Mouse (Mus musculus) midbrain, postnatal 0 days (tissue): ENCODE measurements around the gene Rbm47. TPM values are rescaled to one million over a fixed set of nuclear protein-coding genes. Genes with fewer than 3 reads are reported as not detected.
"Not testable (repeated sequence)": the region's sequence is repeated elsewhere in the genome, so short reads cannot be mapped to it uniquely, and the experiment has no call there.

Experiments
- ATAC-seq: fragments of 200-750 bp; cut with Nextera tagmentation; 2 replicates; pipeline ENCODE4 v1.8.0; 2017; ENCODE audit warnings: moderate number of reproducible peaks, mild to moderate bottlenecking, moderate TSS enrichment, moderate library complexity; ENCODE audit not compliant: low FRiP score
- DNase-seq: peaks from one replicate; pipeline ENCODE4 v3.0.0-alpha.2; 2015; ENCODE audit warnings: low spot score
- H3K27ac ChIP-seq: fragments of 300-500 bp; sonication (generic); 2 replicates; pipeline ENCODE4 v1.5.1; 2014; ENCODE audit warnings: low read depth, mild to moderate bottlenecking, low read length, mixed read lengths
- H3K27me3 ChIP-seq: fragments of 300-500 bp; sonication (generic); 2 replicates; pipeline ENCODE4 v1.6.1; 2014; ENCODE audit warnings: low read length, control low read depth, mixed read lengths; ENCODE audit not compliant: insufficient read depth
- H3K36me3 ChIP-seq: fragments of 300-500 bp; sonication (generic); 2 replicates; pipeline ENCODE4 v1.6.1; 2014; ENCODE audit warnings: low read length, control low read depth, mixed read lengths; ENCODE audit not compliant: insufficient read depth
- H3K4me1 ChIP-seq: fragments of 300-500 bp; sonication (generic); 2 replicates; pipeline ENCODE4 v1.6.1; 2014; ENCODE audit warnings: mild to moderate bottlenecking, control low read depth, antibody characterized with exemption, low read length, mixed read lengths; ENCODE audit not compliant: insufficient read depth
- H3K4me2 ChIP-seq: fragments of 300-500 bp; sonication (generic); 2 replicates; pipeline ENCODE4 v1.6.1; 2014; ENCODE audit warnings: low read depth, mild to moderate bottlenecking, low read length, mixed read lengths; ENCODE audit not compliant: poor library complexity, severe bottlenecking
- H3K4me3 ChIP-seq: fragments of 300-500 bp; sonication (generic); 2 replicates; pipeline ENCODE4 v1.5.1; 2014; ENCODE audit warnings: low read depth, mild to moderate bottlenecking, low read length, moderate library complexity
- H3K9ac ChIP-seq: fragments of 300-500 bp; sonication (generic); replicated peaks from 2 replicates; pipeline ENCODE4 v1.6.1; 2014; ENCODE audit warnings: mild to moderate bottlenecking, low read length, moderate library complexity, mixed read lengths; ENCODE audit not compliant: poor library complexity, severe bottlenecking
- H3K9me3 ChIP-seq: fragments of 300-500 bp; sonication (generic); 2 replicates; pipeline ENCODE4 v1.6.1; 2016; ENCODE audit warnings: low read length, control low read depth
- CTCF ChIP-seq: IDR thresholded peaks from 2 replicates; pipeline ENCODE4 v1.5.1; 2016; ENCODE audit warnings: antibody characterized with exemption, mild to moderate bottlenecking
- WGBS: fragments of 180-500 bp; shearing (Covaris S2); extraction: QIAGEN DNeasy Blood & Tissue Kit; methylation state at CpG from one replicate; pipeline ENCODE4 v1.1.7; 2014; 5-methylcytosine and 5-hydroxymethylcytosine counted together
- polyA plus RNA-seq: library from polyadenylated mRNA; unstranded; fragments of >200 nt; fragmentation: Nextera tagmentation; extraction: Ambion mirVana; gene quantifications from 2 replicates; pipeline ENCODE4 v1.2.1, GENCODE M21; 2015
- total RNA-seq: library from RNA; depleted of rRNA; stranded (reverse); fragments of >200 nt; gene quantifications from 2 replicates; pipeline ENCODE4 v1.2.3, GENCODE M21; 2014

Gene Rbm47
- total and polyA plus RNA-seq, 2 experiments from 2014 or later = 1.4 to 2.5 TPM

- WGBS = 86% methylated on average over 16 of the region's 16 CpGs
- Histone ChIP-seq H3K27ac (no peak overlapping the region), H3K4me1 (no peaks in the 10 kb centered on the region), H3K9ac (no peak overlapping the region), H3K4me2 (no peak overlapping the region), H3K27me3 (no peaks in the 10 kb centered on the region), H3K9me3 (no peaks in the 10 kb centered on the region), H3K4me3 (no peak overlapping the region), H3K36me3 (no peaks in the 10 kb centered on the region)
- ATAC-seq = no peak
- TF ChIP-seq CTCF = no peak
- no peak for DNase-seq
These were observed 17.7 kb upstream of the Rbm47 start for GRCm38 (mm10) chr5:66190481-66191184.

DNA sequence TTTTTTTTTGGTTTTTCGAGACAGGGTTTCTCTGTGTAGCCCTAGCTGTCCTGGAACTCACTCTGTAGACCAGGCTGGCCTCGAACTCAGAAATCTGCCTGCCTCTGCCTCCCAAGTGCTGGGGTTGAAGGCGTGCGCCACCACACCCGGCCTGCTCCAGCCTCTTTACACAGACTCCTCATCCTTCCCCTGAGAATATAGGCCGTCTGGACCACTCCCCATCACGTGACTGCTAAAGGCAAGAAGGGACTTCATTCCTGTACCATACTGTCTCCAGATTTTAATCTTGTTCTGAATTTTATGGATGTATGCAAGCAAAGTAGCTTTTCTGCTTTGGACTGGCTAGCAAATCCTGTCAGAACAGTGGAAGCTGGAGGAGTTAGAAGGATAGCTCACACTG, 15.7 kb upstream of the Rbm47 start:
- not testable (repeated sequence) for H3K4me1 ChIP-seq, H3K27ac ChIP-seq, ATAC-seq, H3K4me3 ChIP-seq, H3K9me3 ChIP-seq, H3K4me2 ChIP-seq, H3K9ac ChIP-seq, H3K27me3 ChIP-seq, DNase-seq, H3K36me3 ChIP-seq
- 88% methylated on average over 6 of the region's 7 CpGs for WGBS

GRCm38 (mm10) chr5:66182156-66182555, 9.2 kb upstream of the Rbm47 start:
- Histone ChIP-seq H3K27me3 (no peaks in the 10 kb centered on the region), H3K27ac (no peak overlapping the region), H3K36me3 (no peaks in the 10 kb centered on the region), H3K4me3 (no peak overlapping the region), H3K4me1 (no peaks in the 10 kb centered on the region), H3K9ac (no peak overlapping the region), H3K9me3 (no peaks in the 10 kb centered on the region), H3K4me2 (no peak overlapping the region)
- ATAC-seq (no peak), DNase-seq (peak; percentile 33)
- TF ChIP-seq CTCF = no peak
- WGBS = 86% methylated on average over 3 of the region's 3 CpGs

DNA sequence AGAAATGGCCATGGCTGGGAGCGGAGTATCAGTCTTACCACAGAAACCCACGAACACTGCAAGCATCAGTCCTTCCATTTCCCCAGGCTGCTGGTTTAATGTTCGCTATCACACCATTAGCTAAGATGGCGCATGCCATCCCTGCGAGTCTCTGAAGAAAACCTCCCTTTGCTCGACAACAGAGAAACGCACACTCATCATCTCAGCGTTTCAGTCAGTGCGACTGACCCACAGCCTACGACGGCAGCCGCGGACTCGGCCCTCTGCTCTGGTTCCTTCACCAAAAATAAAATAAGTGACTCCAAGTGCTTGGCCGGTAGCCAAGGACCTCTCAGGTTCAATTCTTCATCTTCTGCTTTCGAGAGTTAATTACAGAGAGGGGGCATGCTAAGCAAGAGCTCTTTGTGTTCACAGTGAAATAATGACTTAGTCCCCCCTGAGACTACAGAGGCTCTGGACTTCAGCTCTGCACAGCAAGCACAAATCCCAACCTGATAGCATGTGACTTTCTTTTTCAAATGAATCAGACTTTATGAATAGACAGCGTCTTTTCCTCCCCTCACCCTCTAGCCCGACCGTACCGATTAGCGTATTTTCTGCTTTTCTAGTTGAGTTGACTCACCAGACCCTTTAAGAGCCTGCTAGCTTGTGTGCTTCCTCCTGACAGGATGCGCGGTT, 1.4 kb upstream of the Rbm47 start:
- TF ChIP-seq CTCF = no peak
- no peaks in the 10 kb centered on the region for H3K9me3 ChIP-seq
- no peaks in the 10 kb centered on the region for H3K27me3 ChIP-seq
- 53% methylated on average over 23 of the region's 23 CpGs for WGBS
- no peaks in the 10 kb centered on the region for H3K36me3 ChIP-seq
- H3K9ac ChIP-seq = no peak overlapping the region
- ATAC-seq (no peak), DNase-seq (peak; percentile 39)
- H3K4me3 ChIP-seq = no peak overlapping the region
- H3K4me1 ChIP-seq = no peaks in the 10 kb centered on the region
- H3K4me2 ChIP-seq = no peak overlapping the region
- H3K27ac ChIP-seq = no peak overlapping the region

GRCm38 (mm10) chr5:66170591-66170990, 2.3 kb downstream of the Rbm47 start:
- no peak for TF ChIP-seq CTCF
- Histone ChIP-seq H3K4me3 (no peak overlapping the region), H3K4me1 (no peaks in the 10 kb centered on the region), H3K36me3 (no peaks in the 10 kb centered on the region), H3K27me3 (no peaks in the 10 kb centered on the region), H3K9me3 (no peaks in the 10 kb centered on the region), H3K4me2 (no peak overlapping the region), H3K27ac (no peak overlapping the region), H3K9ac (no peak overlapping the region)
- DNase-seq = no peak
- whole genome bisulfite sequencing = 88% methylated on average over 9 of the region's 9 CpGs
- ATAC-seq = no peak

GRCm38 (mm10) chr5:66169099-66169485, 3.8 kb downstream of the Rbm47 start:
- H3K4me1 ChIP-seq = no peaks in the 10 kb centered on the region
- WGBS = 87% methylated on average over 2 of the region's 2 CpGs
- no peaks in the 10 kb centered on the region for H3K9me3 ChIP-seq
- no peak overlapping the region for H3K4me3 ChIP-seq
- no peaks in the 10 kb centered on the region for H3K27me3 ChIP-seq
- DNase-seq (no peak), ATAC-seq (no peak)
- H3K9ac ChIP-seq = no peak overlapping the region
- no peak overlapping the region for H3K27ac ChIP-seq
- TF ChIP-seq CTCF = no peak
- no peak overlapping the region for H3K4me2 ChIP-seq
- H3K36me3 ChIP-seq = no peaks in the 10 kb centered on the region
